Mouse (Mus musculus): ENCODE measurements around the gene Ifngr2. TPM values are rescaled to one million over a fixed set of nuclear protein-coding genes. Genes with fewer than 3 reads are reported as not detected.
A peak's percentile ranks its signal among the peaks of the same experiment; 100 is the strongest.

The Ifngr2 gene
- polyA plus RNA-seq, 1 experiment from 2014 or later = 99.4 TPM

GRCm38 (mm10) chr16:91536372-91536771 lies 10.5 kb upstream of the Ifngr2 start:
- Histone ChIP-seq H3K36me3 (no peaks in the 10 kb centered on the region), H3K9ac (no peak overlapping the region), H3K27me3 (replicated peaks) (no peaks in the 10 kb centered on the region), H3K4me3 (no peak overlapping the region), H3K9me3 (replicated peaks) (no peaks in the 10 kb centered on the region), H3K4me2 (no peak overlapping the region), H3K4me1 (replicated peaks) (peaks cover 58% of the 10 kb centered on the region), H3K27ac (ENCODE audit: poor library complexity, severe bottlenecking) (no peak overlapping the region)
- WGBS = 87% methylated on average over 6 of the region's 6 CpGs
- ATAC-seq (ENCODE audit: insufficient number of reproducible peaks, low FRiP score) = no peak

DNA sequence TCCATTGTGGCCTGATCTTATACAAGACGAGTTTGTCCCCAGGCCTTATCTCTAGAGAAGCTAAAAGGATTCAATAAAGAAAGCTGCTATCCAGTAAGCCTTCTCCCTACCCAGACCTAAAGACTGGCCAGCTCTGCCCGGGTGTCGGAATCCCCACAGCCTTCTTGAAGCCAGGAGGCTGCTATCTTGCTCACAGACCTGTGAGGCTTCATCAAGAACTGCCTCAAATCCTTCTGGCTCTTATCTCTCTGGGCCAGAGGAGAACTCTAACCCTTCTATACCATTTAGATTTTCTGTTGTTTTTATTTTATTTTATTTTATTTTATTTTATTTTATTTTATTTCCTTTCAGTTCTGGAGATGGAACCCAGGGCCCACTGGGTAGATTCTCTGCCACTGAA lies 9.8 kb upstream of the Ifngr2 start:
- H3K27me3 ChIP-seq (replicated peaks) = no peaks in the 10 kb centered on the region
- no peak overlapping the region for H3K9ac ChIP-seq
- H3K4me2 ChIP-seq = no peak overlapping the region
- H3K27ac ChIP-seq (ENCODE audit: poor library complexity, severe bottlenecking) = no peak overlapping the region
- H3K36me3 ChIP-seq = no peaks in the 10 kb centered on the region
- ATAC-seq (ENCODE audit: insufficient number of reproducible peaks, low FRiP score) = no peak
- no peaks in the 10 kb centered on the region for H3K9me3 ChIP-seq (replicated peaks)
- no peak overlapping the region for H3K4me3 ChIP-seq
- H3K4me1 ChIP-seq (replicated peaks) = peaks cover 62% of the 10 kb centered on the region
- WGBS = 39% methylated on average over 3 of the region's 3 CpGs

DNA sequence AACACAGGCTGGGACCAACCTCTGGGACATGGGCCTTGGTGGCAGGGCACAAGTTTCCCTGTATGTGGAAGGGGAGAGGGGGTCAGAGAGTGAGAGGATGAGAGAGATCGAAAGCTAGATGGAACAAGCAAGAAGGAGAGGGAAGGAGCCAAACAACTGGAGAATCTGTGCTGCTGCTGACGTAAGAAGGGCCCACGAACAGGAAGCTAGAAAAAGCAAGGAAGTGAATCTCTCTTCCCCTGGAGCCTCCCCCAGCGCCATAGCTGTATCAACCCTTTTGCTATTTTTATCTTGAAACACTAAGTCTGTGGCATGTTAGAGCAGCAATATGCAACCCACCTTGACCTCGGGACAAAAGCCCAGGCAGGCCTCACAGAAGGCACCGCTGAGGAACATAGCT lies 8.8 kb upstream of the Ifngr2 start:
- Histone ChIP-seq H3K36me3 (no peaks in the 10 kb centered on the region), H3K4me2 (no peak overlapping the region), H3K4me3 (no peak overlapping the region), H3K4me1 (replicated peaks) (peaks cover 54% of the 10 kb centered on the region), H3K9ac (no peak overlapping the region), H3K27me3 (replicated peaks) (no peaks in the 10 kb centered on the region), H3K9me3 (replicated peaks) (no peaks in the 10 kb centered on the region), H3K27ac (ENCODE audit: poor library complexity, severe bottlenecking) (peak overlapping the region; percentile 66)
- no peak for ATAC-seq (ENCODE audit: insufficient number of reproducible peaks, low FRiP score)
- WGBS = 28% methylated on average over 6 of the region's 6 CpGs

GRCm38 (mm10) chr16:91538513-91538912 lies 8.4 kb upstream of the Ifngr2 start:
- no peak overlapping the region for H3K4me3 ChIP-seq
- H3K9me3 ChIP-seq (replicated peaks) = no peaks in the 10 kb centered on the region
- peak overlapping the region; percentile 66; the same call in 1 of the 2 replicates for H3K27ac ChIP-seq (ENCODE audit: poor library complexity, severe bottlenecking)
- no peak overlapping the region for H3K9ac ChIP-seq
- no peak overlapping the region for H3K4me2 ChIP-seq
- H3K27me3 ChIP-seq (replicated peaks) = no peaks in the 10 kb centered on the region
- peaks cover 49% of the 10 kb centered on the region for H3K4me1 ChIP-seq (replicated peaks)
- 50% methylated on average over 9 of the region's 9 CpGs for WGBS
- H3K36me3 ChIP-seq = no peaks in the 10 kb centered on the region
- no peak for ATAC-seq (ENCODE audit: insufficient number of reproducible peaks, low FRiP score)

- no peak for ATAC-seq (ENCODE audit: insufficient number of reproducible peaks, low FRiP score)
- H3K36me3 ChIP-seq = no peaks in the 10 kb centered on the region
- peak overlapping the region; percentile 41 for H3K4me2 ChIP-seq
- H3K4me3 ChIP-seq = no peak overlapping the region
- H3K27me3 ChIP-seq (replicated peaks) = no peaks in the 10 kb centered on the region
- H3K27ac ChIP-seq (ENCODE audit: poor library complexity, severe bottlenecking) = peak overlapping the region; percentile 52; the same call in 1 of the 2 replicates
- no peaks in the 10 kb centered on the region for H3K9me3 ChIP-seq (replicated peaks)
- H3K4me1 ChIP-seq (replicated peaks) = peaks cover 51% of the 10 kb centered on the region
- 32% methylated on average over 10 of the region's 10 CpGs for WGBS
- H3K9ac ChIP-seq = no peak overlapping the region
Measured at GRCm38 (mm10) chr16:91541573-91542081, 5.2 kb upstream of the Ifngr2 start.

GRCm38 (mm10) chr16:91543619-91544018 lies 3.3 kb upstream of the Ifngr2 start:
- Histone ChIP-seq H3K27ac (ENCODE audit: poor library complexity, severe bottlenecking) (no peak overlapping the region), H3K36me3 (no peaks in the 10 kb centered on the region), H3K4me2 (no peak overlapping the region), H3K9ac (no peak overlapping the region), H3K4me3 (no peak overlapping the region), H3K27me3 (replicated peaks) (no peaks in the 10 kb centered on the region), H3K4me1 (replicated peaks) (peaks cover 46% of the 10 kb centered on the region), H3K9me3 (replicated peaks) (no peaks in the 10 kb centered on the region)
- no peak for ATAC-seq (ENCODE audit: insufficient number of reproducible peaks, low FRiP score)
- 95% methylated on average over 1 of the region's 1 CpGs for WGBS

DNA sequence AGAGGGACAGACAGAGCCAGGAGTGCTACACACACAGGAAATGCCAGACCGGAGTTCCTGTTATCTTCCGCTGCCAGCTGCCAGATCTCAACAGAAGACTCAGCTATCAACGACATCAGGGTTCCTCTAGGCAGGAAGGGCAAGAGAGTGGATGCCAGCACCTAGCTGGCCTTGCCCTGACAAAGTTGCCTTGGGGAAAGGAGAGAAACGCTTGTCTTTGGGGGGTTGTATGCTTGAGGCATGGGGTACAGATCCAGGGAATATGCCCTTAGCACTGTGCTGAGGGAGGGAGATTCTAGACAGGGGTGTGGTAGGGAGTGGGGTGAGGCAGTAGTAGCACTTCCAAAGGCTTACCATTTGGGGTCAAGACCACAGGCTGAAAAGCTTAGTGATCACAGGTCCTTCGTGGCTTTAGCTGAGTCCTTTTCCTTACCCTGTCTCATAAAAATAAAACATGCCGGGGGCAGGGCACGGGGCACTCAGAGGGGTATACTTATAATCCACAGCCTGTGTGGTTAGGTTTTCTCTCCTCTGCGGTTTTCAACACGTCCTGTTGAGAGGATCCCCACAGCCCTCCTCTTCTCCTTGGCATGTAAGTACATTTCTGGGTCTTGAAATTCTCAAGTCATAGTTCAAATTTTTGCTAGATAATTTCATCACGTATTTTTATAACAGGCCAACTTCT lies 1.1 kb upstream of the Ifngr2 start:
- no peak overlapping the region for H3K4me3 ChIP-seq
- no peak overlapping the region for H3K9ac ChIP-seq
- peak overlapping the region; percentile 63; the same call in 1 of the 2 replicates for H3K27ac ChIP-seq (ENCODE audit: poor library complexity, severe bottlenecking)
- peaks cover 54% of the 10 kb centered on the region for H3K4me1 ChIP-seq (replicated peaks)
- H3K9me3 ChIP-seq (replicated peaks) = no peaks in the 10 kb centered on the region
- WGBS = 42% methylated on average over 10 of the region's 10 CpGs
- H3K27me3 ChIP-seq (replicated peaks) = no peaks in the 10 kb centered on the region
- H3K36me3 ChIP-seq = peaks cover 2% of the 10 kb centered on the region; the same call in 1 of the 2 replicates
- ATAC-seq (ENCODE audit: insufficient number of reproducible peaks, low FRiP score) = no peak
- H3K4me2 ChIP-seq = no peak overlapping the region

DNA sequence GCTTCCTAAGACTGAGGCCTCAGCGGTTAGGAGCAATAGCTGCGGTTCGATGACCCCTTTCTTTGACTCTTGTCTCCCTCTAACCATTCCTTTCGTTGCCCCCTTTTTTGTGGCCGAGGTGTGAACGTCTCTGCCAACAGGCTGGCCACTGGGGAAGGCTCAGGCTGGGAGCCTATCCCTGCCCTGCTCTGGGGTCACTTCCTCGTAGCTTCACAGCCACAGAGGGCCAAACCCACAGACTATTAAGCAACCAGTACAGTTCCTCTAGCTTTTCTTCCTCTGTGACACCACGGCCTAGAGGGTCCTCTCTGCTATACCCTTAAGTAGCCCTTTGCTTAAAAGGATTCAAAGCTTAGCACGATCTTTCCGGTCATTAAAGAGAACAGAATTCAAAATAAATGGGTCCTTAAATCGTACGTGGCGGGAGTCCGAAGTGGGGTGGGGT lies 459 bp upstream of the Ifngr2 start:
- peak overlapping the region; percentile 93 for H3K4me3 ChIP-seq
- no peaks in the 10 kb centered on the region for H3K9me3 ChIP-seq (replicated peaks)
- no peaks in the 10 kb centered on the region for H3K27me3 ChIP-seq (replicated peaks)
- H3K27ac ChIP-seq (ENCODE audit: poor library complexity, severe bottlenecking) = peak overlapping the region; percentile 87
- 15% methylated on average over 14 of the region's 14 CpGs for WGBS
- ATAC-seq (ENCODE audit: insufficient number of reproducible peaks, low FRiP score) = peak; percentile 19; the same call in 1 of the 2 replicates
- peaks cover 56% of the 10 kb centered on the region for H3K4me1 ChIP-seq (replicated peaks)
- H3K4me2 ChIP-seq = peak overlapping the region; percentile 91
- peaks cover 2% of the 10 kb centered on the region; the same call in 1 of the 2 replicates for H3K36me3 ChIP-seq
- H3K9ac ChIP-seq = peak overlapping the region; percentile 98

- Histone ChIP-seq H3K9me3 (replicated peaks) (no peaks in the 10 kb centered on the region), H3K27me3 (replicated peaks) (no peaks in the 10 kb centered on the region), H3K4me2 (peak overlapping the region; percentile 91), H3K27ac (ENCODE audit: poor library complexity, severe bottlenecking) (peak overlapping the region; percentile 87), H3K4me3 (peak overlapping the region; percentile 93), H3K36me3 (peaks cover 7% of the 10 kb centered on the region), H3K9ac (peak overlapping the region; percentile 98), H3K4me1 (replicated peaks) (peaks cover 62% of the 10 kb centered on the region)
- WGBS = 37% methylated on average over 5 of the region's 5 CpGs
- ATAC-seq (ENCODE audit: insufficient number of reproducible peaks, low FRiP score) = no peak
Measured at GRCm38 (mm10) chr16:91547974-91548373, 1.1 kb downstream of the Ifngr2 start.

DNA sequence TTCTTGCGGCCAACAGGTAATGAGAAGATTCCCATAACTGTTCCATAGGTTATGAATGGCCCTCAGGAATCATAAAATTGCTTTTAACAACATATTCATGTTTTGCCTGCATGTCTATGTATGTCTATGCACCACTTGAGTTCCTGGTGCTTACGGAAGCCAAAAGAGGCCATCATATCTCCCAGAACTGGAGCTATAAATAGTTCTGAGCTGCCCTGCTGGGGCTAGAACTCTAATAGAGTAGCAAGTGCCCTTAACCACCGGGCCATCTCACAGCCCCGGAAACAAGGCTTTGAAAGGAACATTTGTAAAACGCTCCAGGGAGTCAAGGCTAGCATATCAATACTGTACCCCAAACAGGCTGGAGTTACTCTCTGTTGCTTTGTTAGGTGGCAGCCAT lies 1.7 kb downstream of the Ifngr2 start:
- H3K9me3 ChIP-seq (replicated peaks) = no peaks in the 10 kb centered on the region
- ATAC-seq (ENCODE audit: insufficient number of reproducible peaks, low FRiP score) = no peak
- peaks cover 68% of the 10 kb centered on the region for H3K4me1 ChIP-seq (replicated peaks)
- no peaks in the 10 kb centered on the region for H3K27me3 ChIP-seq (replicated peaks)
- peak overlapping the region; percentile 75 for H3K4me2 ChIP-seq
- peak overlapping the region; percentile 46 for H3K4me3 ChIP-seq
- peak overlapping the region; percentile 89 for H3K27ac ChIP-seq (ENCODE audit: poor library complexity, severe bottlenecking)
- H3K9ac ChIP-seq = peak overlapping the region; percentile 72
- WGBS = 24% methylated on average over 5 of the region's 5 CpGs
- H3K36me3 ChIP-seq = peaks cover 7% of the 10 kb centered on the region

- Histone ChIP-seq H3K9ac (peak overlapping the region; percentile 72), H3K4me3 (peak overlapping the region; percentile 46), H3K36me3 (peaks cover 7% of the 10 kb centered on the region), H3K9me3 (replicated peaks) (no peaks in the 10 kb centered on the region), H3K27me3 (replicated peaks) (no peaks in the 10 kb centered on the region), H3K4me1 (replicated peaks) (peaks cover 72% of the 10 kb centered on the region), H3K4me2 (peak overlapping the region; percentile 75), H3K27ac (ENCODE audit: poor library complexity, severe bottlenecking) (peak overlapping the region; percentile 89)
- no peak for ATAC-seq (ENCODE audit: insufficient number of reproducible peaks, low FRiP score)
- 52% methylated on average over 2 of the region's 2 CpGs for WGBS
Measured at GRCm38 (mm10) chr16:91548996-91549395, 2.1 kb downstream of the Ifngr2 start.
